Mouse (Mus musculus) hindbrain, embryonic 11.5 days (tissue): Measurements from ENCODE around the gene Brat1. TPM values are rescaled to one million over a fixed set of nuclear protein-coding genes. Genes with fewer than 3 reads are reported as not detected.

ENCODE experiments used
- ATAC-seq: fragments of 200-750 bp; cut with Nextera tagmentation; 2 replicates; pipeline ENCODE4 v1.8.0; 2017; ENCODE audit warnings: mild to moderate bottlenecking, moderate TSS enrichment, moderate library complexity; ENCODE audit not compliant: low FRiP score
- DNase-seq: peaks from one replicate; pipeline ENCODE4 v3.0.0-alpha.2; 2015; ENCODE audit warnings: low spot score
- H3K27ac ChIP-seq: fragments of 300-500 bp; sonication (generic); 2 replicates; pipeline ENCODE4 v1.5.1; 2014; ENCODE audit warnings: mild to moderate bottlenecking, low read depth, low read length
- H3K27me3 ChIP-seq: fragments of 300-500 bp; sonication (generic); 2 replicates; pipeline ENCODE4 v1.6.1; 2014; ENCODE audit warnings: mild to moderate bottlenecking, low read length, moderate library complexity, mixed read lengths; ENCODE audit not compliant: control insufficient read depth, insufficient read depth
- H3K36me3 ChIP-seq: fragments of 300-500 bp; sonication (generic); 2 replicates; pipeline ENCODE4 v1.6.1; 2014; ENCODE audit warnings: mild to moderate bottlenecking, low read length, moderate library complexity, mixed read lengths; ENCODE audit not compliant: control insufficient read depth, insufficient read depth
- H3K4me1 ChIP-seq: fragments of 300-500 bp; sonication (generic); replicated peaks from 2 replicates; pipeline ENCODE4 v1.6.1; 2014; ENCODE audit warnings: low read length, mixed read lengths; ENCODE audit not compliant: control insufficient read depth, insufficient read depth
- H3K4me2 ChIP-seq: fragments of 300-500 bp; sonication (generic); replicated peaks from 2 replicates; pipeline ENCODE4 v1.6.1; 2014; ENCODE audit warnings: mild to moderate bottlenecking, low read depth, low read length
- H3K4me3 ChIP-seq: fragments of 300-500 bp; sonication (generic); 2 replicates; pipeline ENCODE4 v1.5.1; 2014; ENCODE audit warnings: low read depth, low read length
- H3K9ac ChIP-seq: fragments of 300-500 bp; sonication (generic); 2 replicates; pipeline ENCODE4 v1.6.1; 2014; ENCODE audit warnings: low read depth, low read length
- H3K9me3 ChIP-seq: fragments of 300-500 bp; sonication (generic); 2 replicates; pipeline ENCODE4 v1.6.1; 2016; ENCODE audit warnings: low read length; ENCODE audit not compliant: control insufficient read depth
- WGBS: fragments of 180-500 bp; shearing (Covaris S2); extraction: QIAGEN DNeasy Blood & Tissue Kit; methylation state at CpG from one replicate; pipeline ENCODE4 v1.1.7; 2014; 5-methylcytosine and 5-hydroxymethylcytosine counted together
- polyA plus RNA-seq: library from polyadenylated mRNA; unstranded; fragments of >200 nt; fragmentation: Nextera tagmentation; extraction: Ambion mirVana; gene quantifications from 2 replicates; pipeline ENCODE4 v1.2.1, GENCODE M21; 2014

Gene Brat1
- polyA plus RNA-seq, 1 experiment from 2014 or later = 8.8 TPM

DNA sequence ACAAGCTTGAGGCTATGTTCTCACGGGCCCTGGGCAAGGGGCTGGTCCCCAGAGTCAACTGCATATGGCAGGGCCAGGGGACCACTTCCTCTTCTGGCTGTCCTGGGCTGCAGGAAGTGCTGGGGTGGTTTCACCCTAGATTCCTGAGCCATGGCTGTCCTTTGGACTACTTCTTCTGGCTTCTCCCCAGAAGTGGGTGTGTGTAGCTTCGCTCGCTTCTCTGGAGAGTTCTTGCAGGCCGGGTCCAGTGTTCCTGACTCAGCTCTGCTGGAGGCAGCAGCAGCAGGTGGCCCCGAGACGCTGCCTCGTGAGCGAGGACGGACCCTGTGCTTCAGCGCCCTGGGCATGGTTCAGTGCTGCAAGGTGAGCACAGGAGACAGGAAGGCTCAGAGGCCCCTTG is 43.6 kb downstream of the Brat1 start:
- no peak overlapping the region for H3K4me3 ChIP-seq
- H3K36me3 ChIP-seq = no peaks in the 10 kb centered on the region
- no peak for DNase-seq
- 77% methylated on average over 10 of the region's 10 CpGs for WGBS
- no peak overlapping the region for H3K27ac ChIP-seq
- H3K4me1 ChIP-seq = no peaks in the 10 kb centered on the region
- H3K9me3 ChIP-seq = no peaks in the 10 kb centered on the region
- no peak for ATAC-seq
- no peaks in the 10 kb centered on the region for H3K27me3 ChIP-seq
- no peak overlapping the region for H3K4me2 ChIP-seq
- H3K9ac ChIP-seq = no peak overlapping the region

DNA sequence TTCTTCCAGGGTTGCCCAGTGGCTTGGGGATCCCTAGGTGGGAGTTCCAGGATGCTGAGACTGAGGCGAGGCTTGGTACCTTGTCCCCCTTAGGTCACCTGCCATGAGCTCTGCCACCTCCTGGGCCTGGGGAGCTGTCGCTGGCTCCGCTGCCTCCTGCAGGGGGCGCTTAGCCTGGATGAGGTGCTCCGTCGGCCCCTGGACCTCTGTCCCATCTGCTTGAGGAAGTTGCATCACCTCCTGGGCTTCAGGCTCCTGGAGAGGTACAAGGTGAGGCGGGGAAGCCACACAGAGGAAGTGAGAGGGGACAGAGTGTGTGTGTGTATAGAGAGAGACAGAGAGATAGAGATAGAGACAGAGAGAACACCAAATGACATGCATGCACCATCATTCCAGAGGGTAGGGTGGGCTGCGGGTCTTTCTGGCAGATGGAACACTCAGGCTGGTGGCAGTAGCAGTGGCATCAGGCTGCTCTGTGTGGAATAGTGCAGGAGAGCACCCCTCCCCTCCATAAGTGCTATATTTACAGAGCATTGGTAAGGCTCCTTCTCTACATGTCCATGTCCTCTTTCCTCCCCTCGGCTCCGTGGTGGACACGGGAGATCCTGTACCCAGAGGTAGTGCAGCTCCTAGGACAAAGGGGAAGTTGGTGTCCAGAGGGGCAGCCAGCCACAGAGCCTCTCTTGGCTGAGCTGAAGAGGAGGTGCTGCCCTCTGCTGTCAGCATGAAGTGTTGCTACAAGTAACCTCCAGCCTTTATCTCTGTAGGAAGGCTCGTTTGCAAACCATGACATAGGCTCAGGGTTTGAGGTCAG is 44.5 kb downstream of the Brat1 start:
- Histone ChIP-seq H3K4me3 (peak overlapping the region; percentile 22; the same call in 1 of the 2 replicates), H3K36me3 (no peaks in the 10 kb centered on the region), H3K4me1 (no peaks in the 10 kb centered on the region), H3K9ac (peak overlapping the region; percentile 57), H3K4me2 (peak overlapping the region; percentile 25), H3K27ac (no peak overlapping the region), H3K27me3 (no peaks in the 10 kb centered on the region), H3K9me3 (no peaks in the 10 kb centered on the region)
- DNase-seq (peak; percentile 82), ATAC-seq (peak; percentile 75)
- WGBS = 23% methylated on average over 12 of the region's 12 CpGs

- no peak overlapping the region for H3K9ac ChIP-seq
- H3K27ac ChIP-seq = no peak overlapping the region
- H3K36me3 ChIP-seq = no peaks in the 10 kb centered on the region
- DNase-seq (peak; percentile 44), ATAC-seq (no peak)
- no peak overlapping the region for H3K4me3 ChIP-seq
- H3K27me3 ChIP-seq = no peaks in the 10 kb centered on the region
- no peak overlapping the region for H3K4me2 ChIP-seq
- H3K4me1 ChIP-seq = no peaks in the 10 kb centered on the region
- 0% methylated on average over 1 of the region's 2 CpGs for WGBS
- H3K9me3 ChIP-seq = no peaks in the 10 kb centered on the region
These were observed 46.1 kb downstream of the Brat1 start for GRCm38 (mm10) chr5:140750925-140751324.

- no peaks in the 10 kb centered on the region for H3K36me3 ChIP-seq
These were observed 47.2 kb downstream of the Brat1 start for GRCm38 (mm10) chr5:140752041-140752440.

GRCm38 (mm10) chr5:140752639-140753038 is 47.8 kb downstream of the Brat1 start:
- H3K9ac ChIP-seq = no peak overlapping the region
- no peak overlapping the region for H3K4me3 ChIP-seq
- H3K4me2 ChIP-seq = no peak overlapping the region
- ATAC-seq (no peak), DNase-seq (peak; percentile 22)
- H3K36me3 ChIP-seq = no peaks in the 10 kb centered on the region
- WGBS = 98% methylated on average over 3 of the region's 3 CpGs
- no peaks in the 10 kb centered on the region for H3K9me3 ChIP-seq
- H3K4me1 ChIP-seq = no peaks in the 10 kb centered on the region
- H3K27ac ChIP-seq = no peak overlapping the region
- no peaks in the 10 kb centered on the region for H3K27me3 ChIP-seq

More at GRCm38 (mm10) chr5:140752041-140752440, 47.2 kb downstream of the Brat1 start:
- Histone ChIP-seq H3K9me3 (no peaks in the 10 kb centered on the region), H3K27ac (no peak overlapping the region), H3K4me1 (no peaks in the 10 kb centered on the region), H3K27me3 (no peaks in the 10 kb centered on the region), H3K4me2 (no peak overlapping the region), H3K4me3 (no peak overlapping the region), H3K9ac (no peak overlapping the region)
- no peak for DNase-seq
- 91% methylated on average over 15 of the region's 15 CpGs for WGBS
- no peak for ATAC-seq

- Histone ChIP-seq H3K9ac (no peak overlapping the region), H3K27me3 (no peaks in the 10 kb centered on the region), H3K27ac (no peak overlapping the region), H3K36me3 (no peaks in the 10 kb centered on the region), H3K4me3 (no peak overlapping the region), H3K4me1 (no peaks in the 10 kb centered on the region), H3K9me3 (no peaks in the 10 kb centered on the region), H3K4me2 (no peak overlapping the region)
- ATAC-seq (no peak), DNase-seq (no peak)
- WGBS = 63% methylated on average over 5 of the region's 5 CpGs
These were observed 48.4 kb downstream of the Brat1 start for GRCm38 (mm10) chr5:140753223-140753622.

DNA sequence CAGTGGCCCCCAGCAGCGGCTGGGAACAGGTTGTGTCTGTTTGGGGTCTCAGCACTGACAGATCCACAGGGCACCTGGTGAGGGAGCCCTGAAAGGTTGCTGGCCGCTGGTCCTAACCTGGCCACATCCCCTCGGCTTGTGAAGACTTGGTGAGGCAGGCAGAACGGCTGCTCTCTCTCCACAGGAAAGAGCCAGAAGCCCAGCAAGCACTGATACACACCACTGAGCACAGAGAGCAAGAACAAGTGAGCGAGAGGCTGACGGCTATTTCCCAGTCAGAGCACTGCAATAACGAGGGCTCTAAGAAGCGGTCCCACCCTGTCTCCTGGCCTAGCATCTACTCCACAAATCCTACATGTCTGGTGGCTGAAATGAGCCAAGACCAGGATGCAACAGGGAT is 54.1 kb downstream of the Brat1 start:
- ATAC-seq = no peak
- Histone ChIP-seq H3K9me3 (no peaks in the 10 kb centered on the region), H3K4me3 (no peak overlapping the region), H3K27me3 (no peaks in the 10 kb centered on the region), H3K9ac (no peak overlapping the region), H3K27ac (no peak overlapping the region), H3K4me1 (no peaks in the 10 kb centered on the region), H3K4me2 (no peak overlapping the region), H3K36me3 (peaks cover 6% of the 10 kb centered on the region)
- 86% methylated on average over 8 of the region's 8 CpGs for WGBS
- no peak for DNase-seq

- no peaks in the 10 kb centered on the region for H3K4me1 ChIP-seq
- DNase-seq (no peak), ATAC-seq (no peak)
- no peak overlapping the region for H3K4me3 ChIP-seq
- H3K27ac ChIP-seq = no peak overlapping the region
- WGBS = 92% methylated on average over 4 of the region's 4 CpGs
- no peaks in the 10 kb centered on the region for H3K27me3 ChIP-seq
- H3K36me3 ChIP-seq = peaks cover 6% of the 10 kb centered on the region
- H3K4me2 ChIP-seq = no peak overlapping the region
- H3K9ac ChIP-seq = no peak overlapping the region
- H3K9me3 ChIP-seq = no peaks in the 10 kb centered on the region
These were observed 57.7 kb downstream of the Brat1 start for GRCm38 (mm10) chr5:140762540-140762939.
